Mouse (Mus musculus) lung, postnatal 0 days (tissue): ENCODE measurements at regions not wholly inside any gene's neighbourhood (a gene's known extent, or its start where the extent isn't known, plus 50 kb on each side); places are given as distances from the start of the nearest gene placed in this dataset.
A peak's percentile ranks its signal among the peaks of the same experiment; 100 is the strongest.

Experiments used
- ATAC-seq: fragments of 200-750 bp; cut with Nextera tagmentation; 2 replicates; pipeline ENCODE4 v1.8.0; 2017; ENCODE audit warnings: moderate library complexity
- DNase-seq: peaks from one replicate; pipeline ENCODE4 v3.0.0-alpha.2; 2016; ENCODE audit warnings: low spot score
- H3K27ac ChIP-seq: fragments of 300-500 bp; sonication (generic); 2 replicates; pipeline ENCODE4 v1.5.1; 2014; ENCODE audit warnings: antibody characterized with exemption, mild to moderate bottlenecking, low read length, mixed read lengths
- H3K27me3 ChIP-seq: fragments of 300-500 bp; sonication (generic); replicated peaks from 2 replicates; pipeline ENCODE4 v1.6.1; 2014; ENCODE audit warnings: low read length, mixed read lengths; ENCODE audit not compliant: insufficient read depth
- H3K36me3 ChIP-seq: fragments of 300-500 bp; sonication (generic); 2 replicates; pipeline ENCODE4 v1.6.1; 2014; ENCODE audit warnings: low read length, mixed read lengths; ENCODE audit not compliant: insufficient read depth
- H3K4me1 ChIP-seq: fragments of 300-500 bp; sonication (generic); 2 replicates; pipeline ENCODE4 v1.6.1; 2014; ENCODE audit warnings: antibody characterized with exemption, low read depth, low read length, mixed read lengths; ENCODE audit not compliant: insufficient read depth
- H3K4me2 ChIP-seq: fragments of 300-500 bp; sonication (generic); replicated peaks from 2 replicates; pipeline ENCODE4 v1.6.1; 2014; ENCODE audit warnings: low read depth, mild to moderate bottlenecking, low read length, moderate library complexity, mixed read lengths
- H3K4me3 ChIP-seq: fragments of 300-500 bp; sonication (generic); 2 replicates; pipeline ENCODE4 v1.5.1; 2014; ENCODE audit warnings: low read depth, low read length
- H3K9ac ChIP-seq: fragments of 300-500 bp; sonication (generic); replicated peaks from 2 replicates; pipeline ENCODE4 v1.6.1; 2014; ENCODE audit warnings: low read depth, mild to moderate bottlenecking
- H3K9me3 ChIP-seq: fragments of 300-500 bp; sonication (generic); 2 replicates; pipeline ENCODE4 v1.6.1; 2016; ENCODE audit warnings: low read length, mixed read lengths
- CTCF ChIP-seq: IDR thresholded peaks from 2 replicates; pipeline ENCODE4 v1.5.1; 2016; ENCODE audit warnings: antibody characterized with exemption, mild to moderate bottlenecking
- EP300 ChIP-seq: IDR thresholded peaks from 2 replicates; pipeline ENCODE4 v1.6.1; 2016; ENCODE audit warnings: antibody characterized with exemption, mild to moderate bottlenecking, control low read depth
- WGBS: fragments of 180-500 bp; shearing (Covaris S2); extraction: QIAGEN DNeasy Blood & Tissue Kit; methylation state at CpG from one replicate; pipeline ENCODE4 v1.1.7; 2014; 5-methylcytosine and 5-hydroxymethylcytosine counted together

GRCm38 (mm10) chr13:44055573-44056491 lies 271.3 kb downstream of the Cd83 start:
- no peak overlapping the region for H3K9ac ChIP-seq
- peak; percentile 85 for ATAC-seq
- peak overlapping the region; percentile 47 for H3K4me2 ChIP-seq
- TF ChIP-seq EP300 (peak; percentile 83), CTCF (no peak)
- no peaks in the 10 kb centered on the region for H3K9me3 ChIP-seq
- DNase-seq, result peak; percentile 84
- H3K4me1 ChIP-seq, result peaks cover 3% of the 10 kb centered on the region; the same call in 1 of the 2 replicates
- H3K4me3 ChIP-seq, result peak overlapping the region; percentile 21; the same call in 1 of the 2 replicates
- no peaks in the 10 kb centered on the region for H3K27me3 ChIP-seq
- H3K36me3 ChIP-seq, result no peaks in the 10 kb centered on the region
- H3K27ac ChIP-seq, result peak overlapping the region; percentile 68
- 30% methylated on average over 20 of the region's 20 CpGs for WGBS

DNA sequence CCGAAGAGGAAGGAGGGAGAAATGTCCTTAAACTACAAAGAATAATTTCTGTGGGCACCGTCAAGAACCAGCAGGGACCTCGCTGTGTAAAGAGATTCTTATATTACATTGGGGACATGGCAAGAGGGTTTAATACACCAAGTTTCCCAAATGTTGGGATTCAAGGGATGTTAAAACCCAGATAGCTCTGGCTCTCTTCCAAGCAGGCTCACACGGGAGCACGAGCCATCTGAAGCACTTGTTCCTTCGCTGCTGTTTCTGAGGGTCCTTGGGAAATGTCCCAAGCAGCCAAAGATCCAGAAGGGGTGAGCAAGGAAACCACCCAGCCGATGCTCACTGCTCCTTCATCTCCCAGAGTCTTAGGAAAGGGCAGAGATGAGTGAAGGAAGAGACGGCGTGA lies 272.1 kb downstream of the Cd83 start:
- H3K4me1 ChIP-seq, result peaks cover 3% of the 10 kb centered on the region; the same call in 1 of the 2 replicates
- H3K27ac ChIP-seq, result no peak overlapping the region

GRCm38 (mm10) chr13:44057542-44057941 lies 273.0 kb downstream of the Cd83 start:
- 83% methylated on average over 5 of the region's 5 CpGs for WGBS
- no peak overlapping the region for H3K27ac ChIP-seq
- DNase-seq, result no peak
- H3K9ac ChIP-seq, result no peak overlapping the region
- no peaks in the 10 kb centered on the region for H3K36me3 ChIP-seq
- no peak overlapping the region for H3K4me3 ChIP-seq
- TF ChIP-seq EP300 (no peak), CTCF (no peak)
- H3K9me3 ChIP-seq, result no peaks in the 10 kb centered on the region
- H3K4me2 ChIP-seq, result no peak overlapping the region
- H3K27me3 ChIP-seq, result no peaks in the 10 kb centered on the region
- peaks cover 4% of the 10 kb centered on the region; the same call in 1 of the 2 replicates for H3K4me1 ChIP-seq
- no peak for ATAC-seq

More for the DNA sequence above, 272.1 kb downstream of the Cd83 start:
- no peak for TF ChIP-seq CTCF
- no peak for TF ChIP-seq EP300
- no peaks in the 10 kb centered on the region for H3K36me3 ChIP-seq
- no peak for ATAC-seq
- DNase-seq, result no peak
- H3K4me2 ChIP-seq, result no peak overlapping the region
- H3K27me3 ChIP-seq, result no peaks in the 10 kb centered on the region
- 52% methylated on average over 9 of the region's 9 CpGs for WGBS
- no peak overlapping the region for H3K4me3 ChIP-seq
- H3K9ac ChIP-seq, result no peak overlapping the region
- no peaks in the 10 kb centered on the region for H3K9me3 ChIP-seq

GRCm38 (mm10) chr13:44058277-44058676 lies 273.7 kb downstream of the Cd83 start:
- no peak overlapping the region for H3K27ac ChIP-seq
- no peak overlapping the region for H3K4me3 ChIP-seq
- no peak overlapping the region for H3K9ac ChIP-seq
- ATAC-seq (no peak), DNase-seq (no peak)
- TF ChIP-seq EP300, result no peak
- TF ChIP-seq CTCF, result no peak
- peaks cover 7% of the 10 kb centered on the region; the same call in 1 of the 2 replicates for H3K4me1 ChIP-seq
- no peaks in the 10 kb centered on the region for H3K27me3 ChIP-seq
- H3K4me2 ChIP-seq, result no peak overlapping the region
- no peaks in the 10 kb centered on the region for H3K36me3 ChIP-seq
- no peaks in the 10 kb centered on the region for H3K9me3 ChIP-seq
- WGBS, result 91% methylated on average over 2 of the region's 2 CpGs

GRCm38 (mm10) chr13:44059436-44059835 lies 274.9 kb downstream of the Cd83 start:
- Histone ChIP-seq H3K9me3 (no peaks in the 10 kb centered on the region), H3K4me2 (no peak overlapping the region), H3K27me3 (no peaks in the 10 kb centered on the region), H3K36me3 (no peaks in the 10 kb centered on the region), H3K27ac (no peak overlapping the region), H3K4me1 (peaks cover 7% of the 10 kb centered on the region; the same call in 1 of the 2 replicates), H3K4me3 (no peak overlapping the region), H3K9ac (no peak overlapping the region)
- DNase-seq (no peak), ATAC-seq (no peak)
- 53% methylated on average over 8 of the region's 8 CpGs for WGBS
- TF ChIP-seq CTCF, result no peak
- TF ChIP-seq EP300, result no peak

DNA sequence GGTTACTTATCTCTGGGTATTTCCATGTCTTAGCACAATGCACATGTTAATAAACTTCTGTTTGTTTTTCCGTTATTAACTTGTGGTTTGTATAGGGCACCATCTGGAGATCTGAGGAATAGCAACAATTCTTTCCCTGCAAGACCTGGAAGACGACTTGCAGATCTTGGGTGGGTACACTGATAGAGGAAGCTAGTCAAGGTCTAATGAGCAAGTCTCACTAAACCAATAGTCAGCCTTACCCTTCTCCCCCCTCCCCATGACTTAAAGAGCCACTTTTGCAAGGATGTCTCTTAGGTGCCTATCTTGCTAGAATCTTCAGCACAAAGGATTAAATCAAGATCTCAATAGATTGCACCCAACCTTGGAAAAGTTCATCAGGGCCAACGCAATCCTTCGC lies 276.7 kb downstream of the Cd83 start:
- DNase-seq (no peak), ATAC-seq (no peak)

More for the DNA sequence above, 276.7 kb downstream of the Cd83 start:
- TF ChIP-seq EP300 (no peak), CTCF (no peak)
- no peak overlapping the region for H3K4me2 ChIP-seq
- no peaks in the 10 kb centered on the region for H3K36me3 ChIP-seq
- H3K9ac ChIP-seq, result no peak overlapping the region
- no peaks in the 10 kb centered on the region for H3K27me3 ChIP-seq
- WGBS, result 76% methylated on average over 4 of the region's 4 CpGs
- H3K27ac ChIP-seq, result no peak overlapping the region
- H3K4me3 ChIP-seq, result no peak overlapping the region
- no peaks in the 10 kb centered on the region for H3K9me3 ChIP-seq
- H3K4me1 ChIP-seq, result peaks cover 11% of the 10 kb centered on the region
